ENCODE assay signal across 8 mouse cellular contexts in genomic region chr6:116423664-116424063, GRCm38 (mm10). TPM values are rescaled to one million over a fixed set of nuclear protein-coding genes. Genes with fewer than 3 reads are reported as not detected.
DNase-seq lines count a peak whose midpoint lies in the region; ATAC-seq and TF ChIP-seq lines count a peak whose summit lies in the region.

No protein-coding gene starts in this region.

- H3K9ac ChIP-seq in heart, adult 2 months (ENCODE audit: low read depth, low read length), result no peak overlapping the region
- no peak overlapping the region for H3K9ac ChIP-seq in heart, embryonic 12.5 days
- H3K9ac ChIP-seq in forebrain, embryonic 12.5 days, result no peak overlapping the region
- H3K9ac ChIP-seq in forebrain, embryonic 16.5 days (replicated peaks; ENCODE audit: low read depth, low read length), result no peak overlapping the region

- no peak for TF ChIP-seq EP300 in heart, adult 2 months (IDR thresholded peaks at IDR 0.05; ENCODE audit: insufficient read depth, low read depth, low read length)

- H3K79me2 ChIP-seq in heart, adult 2 months (replicated peaks; ENCODE audit: control insufficient read depth, insufficient read depth, low read length), result no peaks in the 10 kb centered on the region

- H3K27me3 ChIP-seq in heart, adult 2 months (ENCODE audit: control insufficient read depth, insufficient read depth, low read length), result no peaks in the 10 kb centered on the region
- no peaks in the 10 kb centered on the region; the same call in 1 of the 2 replicates for H3K27me3 ChIP-seq in heart, embryonic 12.5 days (replicated peaks)
- no peaks in the 10 kb centered on the region for H3K27me3 ChIP-seq in forebrain, embryonic 12.5 days
- no peaks in the 10 kb centered on the region for H3K27me3 ChIP-seq in forebrain, embryonic 16.5 days (replicated peaks; ENCODE audit: control insufficient read depth, insufficient read depth, low read length)

- no peak overlapping the region for H3K4me2 ChIP-seq in heart, embryonic 12.5 days
- H3K4me2 ChIP-seq in forebrain, embryonic 12.5 days, result no peak overlapping the region
- no peak overlapping the region for H3K4me2 ChIP-seq in forebrain, embryonic 16.5 days (ENCODE audit: low read length)

- H3K9me3 ChIP-seq in heart, embryonic 12.5 days (replicated peaks), result no peaks in the 10 kb centered on the region
- H3K9me3 ChIP-seq in forebrain, embryonic 12.5 days, result no peaks in the 10 kb centered on the region
- no peaks in the 10 kb centered on the region for H3K9me3 ChIP-seq in forebrain, embryonic 16.5 days (ENCODE audit: control insufficient read depth, low read length)

- ATAC-seq in heart, embryonic 12.5 days (ENCODE audit: insufficient number of reproducible peaks, low FRiP score), result no peak
- ATAC-seq in erythroblast, adult 5-6 weeks (replicated peaks; ENCODE audit: low FRiP score, poor library complexity, severe bottlenecking), result 0 out of 2 replicates have a peak, but pooled peaks have one; percentile 56
- ATAC-seq in forebrain, embryonic 12.5 days (ENCODE audit: low FRiP score), result no peak
- no peak for ATAC-seq in forebrain, embryonic 16.5 days

- H3K27ac ChIP-seq in heart, adult 2 months, result no peak overlapping the region
- no peak overlapping the region for H3K27ac ChIP-seq in heart, embryonic 12.5 days (ENCODE audit: poor library complexity, severe bottlenecking)
- no peak overlapping the region for H3K27ac ChIP-seq in forebrain, embryonic 12.5 days
- H3K27ac ChIP-seq in forebrain, embryonic 16.5 days (ENCODE audit: low read length), result no peak overlapping the region

- TF ChIP-seq POLR2A in heart, adult 2 months (IDR thresholded peaks at IDR 0.05; ENCODE audit: insufficient read depth, low read depth, low read length), result no peak

- no peak for DNase-seq in heart, adult 2 months
- peak; percentile 50 for DNase-seq in right cerebral cortex, adult 18-20 months
- DNase-seq in right cerebral cortex, postnatal 36 days (ENCODE audit: low spot score in 2 of 2), result no peak
- DNase-seq in right cerebral cortex, postnatal 10 days (ENCODE audit: low spot score in 2 of 2), result peak; percentile 53 to 67

- H3K4me1 ChIP-seq in heart, adult 2 months (ENCODE audit: control insufficient read depth, insufficient read depth, low read length), result no peaks in the 10 kb centered on the region
- H3K4me1 ChIP-seq in heart, embryonic 12.5 days (replicated peaks), result no peaks in the 10 kb centered on the region
- H3K4me1 ChIP-seq in forebrain, embryonic 12.5 days, result no peaks in the 10 kb centered on the region
- no peaks in the 10 kb centered on the region for H3K4me1 ChIP-seq in forebrain, embryonic 16.5 days (replicated peaks; ENCODE audit: control insufficient read depth, insufficient read depth, low read length)

- intact Hi-C loops in heart, adult 2 months (cut with DNase I), result no loop called here

- H3K36me3 ChIP-seq in heart, adult 2 months (ENCODE audit: control insufficient read depth, insufficient read depth, low read length), result no peaks in the 10 kb centered on the region
- no peaks in the 10 kb centered on the region for H3K36me3 ChIP-seq in heart, embryonic 12.5 days
- H3K36me3 ChIP-seq in forebrain, embryonic 12.5 days (replicated peaks), result no peaks in the 10 kb centered on the region
- H3K36me3 ChIP-seq in forebrain, embryonic 16.5 days (ENCODE audit: control insufficient read depth, insufficient read depth), result no peaks in the 10 kb centered on the region

- TF ChIP-seq CTCF in heart, adult 2 months (IDR thresholded peaks at IDR 0.05), result peak; percentile 52

- no peak overlapping the region for H3K4me3 ChIP-seq in heart, adult 2 months
- H3K4me3 ChIP-seq in heart, embryonic 12.5 days, result no peak overlapping the region
- no peak overlapping the region for H3K4me3 ChIP-seq in forebrain, embryonic 12.5 days (replicated peaks)
- no peak overlapping the region for H3K4me3 ChIP-seq in forebrain, embryonic 16.5 days (replicated peaks; ENCODE audit: low read length)

- WGBS in heart, adult 2 months, result 57% methylated on average over 2 of the region's 2 CpGs
- 67% methylated on average over 2 of the region's 2 CpGs for WGBS in heart, embryonic 12.5 days
- 67% methylated on average over 2 of the region's 2 CpGs for WGBS in forebrain, embryonic 12.5 days
- 63% methylated on average over 2 of the region's 2 CpGs for WGBS in forebrain, embryonic 16.5 days

RNA-seq across cellular contexts. Expression of gene Alox5, which starts 37.3 kb away (rescaled TPM):
- total RNA-seq in heart, adult 2 months (2021), result 10 to 100 TPM; 14.3 to 16.4 TPM
- polyA plus RNA-seq in heart, adult 2 months (2012; rRNA removed), result 6.6 and 12.2 TPM in 2 replicates
- 2.6 and 2.7 TPM in 2 replicates for polyA plus RNA-seq in heart, embryonic 12.5 days (2016; fragmentation: Nextera tagmentation; extraction: Ambion mirVana)
- 29.6 and 33.4 TPM in 2 replicates for total RNA-seq in erythroblast, adult 5-6 weeks (2015; ENCODE audit: low replicate concordance)
- total RNA-seq in erythroblast, adult 5-6 weeks (2017; ENCODE audit: low replicate concordance), result 16.6 and 19.0 TPM in 2 replicates
- 0.29 and 0.53 TPM in 2 replicates for polyA plus RNA-seq in forebrain, embryonic 12.5 days (2016; fragmentation: Nextera tagmentation; extraction: Ambion mirVana)
- 0.37 and 0.52 TPM in 2 replicates for polyA plus RNA-seq in forebrain, embryonic 16.5 days (2015; fragmentation: Nextera tagmentation; extraction: Ambion mirVana)

Comparison
In these comparisons a context has a peak if more than half of its experiments do, and no peak if none do; other contexts are left out.
1. DNase-seq: peak in right cerebral cortex, adult 18-20 months (single experiment) and right cerebral cortex, postnatal 10 days (2 of 2); none in heart, adult 2 months (0 of 2) and right cerebral cortex, postnatal 36 days (0 of 2).